Mouse (Mus musculus): ENCODE results near the gene Mob3b.

Mob3b gene

GRCm38 (mm10) chr4:35031141-35031540 lies 126.1 kb downstream of the Mob3b start:
- in situ Hi-C loops (cut with MboI; ENCODE audit: unreplicated experiment in 2 of 2): no loop called here

- in situ Hi-C loops (cut with MboI; ENCODE audit: unreplicated experiment in 2 of 2): no loop called here
Measured at GRCm38 (mm10) chr4:35018416-35018815, 138.9 kb downstream of the Mob3b start.

GRCm38 (mm10) chr4:35012401-35013307 lies 144.6 kb downstream of the Mob3b start:
- in situ Hi-C loops (cut with MboI; ENCODE audit: unreplicated experiment in 2 of 2): no loop called here

GRCm38 (mm10) chr4:35006541-35007260 lies 150.6 kb downstream of the Mob3b start:
- in situ Hi-C loops (cut with MboI; ENCODE audit: unreplicated experiment in 2 of 2): no loop called here

- in situ Hi-C loops (cut with MboI; ENCODE audit: unreplicated experiment in 2 of 2): no loop called here
Measured at GRCm38 (mm10) chr4:35006056-35006455, 151.2 kb downstream of the Mob3b start.

- in situ Hi-C loops (cut with MboI; ENCODE audit: unreplicated experiment in 2 of 2): no loop called here
Measured at GRCm38 (mm10) chr4:35005068-35005769, 152.1 kb downstream of the Mob3b start.

GRCm38 (mm10) chr4:35004473-35004872 lies 152.8 kb downstream of the Mob3b start:
- in situ Hi-C loops (cut with MboI; ENCODE audit: unreplicated experiment in 2 of 2): no loop called here

GRCm38 (mm10) chr4:35003550-35004326 lies 153.5 kb downstream of the Mob3b start:
- in situ Hi-C loops (cut with MboI; ENCODE audit: unreplicated experiment in 2 of 2): no loop called here

GRCm38 (mm10) chr4:34996616-34997015 lies 160.7 kb downstream of the Mob3b start:
- in situ Hi-C loops (cut with MboI; ENCODE audit: unreplicated experiment in 2 of 2): no loop called here

- in situ Hi-C loops (cut with MboI; ENCODE audit: unreplicated experiment in 2 of 2): no loop called here
Measured at GRCm38 (mm10) chr4:34993639-34993975, 163.7 kb downstream of the Mob3b start.

GRCm38 (mm10) chr4:34992866-34993638 lies 164.2 kb downstream of the Mob3b start:
- in situ Hi-C loops (cut with MboI; ENCODE audit: unreplicated experiment in 2 of 2): no loop called here

- in situ Hi-C loops (cut with MboI; ENCODE audit: unreplicated experiment in 2 of 2): no loop called here
Measured at GRCm38 (mm10) chr4:34991891-34992865, 165.1 kb downstream of the Mob3b start.

- in situ Hi-C loops (cut with MboI; ENCODE audit: unreplicated experiment in 2 of 2): no loop called here
Measured at GRCm38 (mm10) chr4:34991116-34991515, 166.2 kb downstream of the Mob3b start.

- in situ Hi-C loops (cut with MboI; ENCODE audit: unreplicated experiment in 2 of 2): no loop called here
Measured at GRCm38 (mm10) chr4:34990659-34991058, 166.6 kb downstream of the Mob3b start.

GRCm38 (mm10) chr4:34987568-34987967 lies 169.7 kb downstream of the Mob3b start:
- in situ Hi-C loops (cut with MboI; ENCODE audit: unreplicated experiment in 2 of 2): no loop called here

GRCm38 (mm10) chr4:34987109-34987508 lies 170.2 kb downstream of the Mob3b start:
- in situ Hi-C loops (cut with MboI; ENCODE audit: unreplicated experiment in 2 of 2): no loop called here

GRCm38 (mm10) chr4:34986647-34987046 lies 170.6 kb downstream of the Mob3b start:
- in situ Hi-C loops (cut with MboI; ENCODE audit: unreplicated experiment in 2 of 2): no loop called here

- in situ Hi-C loops (cut with MboI; ENCODE audit: unreplicated experiment in 2 of 2): no loop called here
Measured at GRCm38 (mm10) chr4:34984377-34984776, 172.9 kb downstream of the Mob3b start.

- in situ Hi-C loops (cut with MboI; ENCODE audit: unreplicated experiment in 2 of 2): no loop called here
Measured at GRCm38 (mm10) chr4:34983511-34983910, 173.8 kb downstream of the Mob3b start.
